Mouse (Mus musculus) brain, embryonic 14.5 days (tissue): ENCODE results near the gene Mdc1. TPM values are rescaled to one million over a fixed set of nuclear protein-coding genes. Genes with fewer than 3 reads are reported as not detected.

ENCODE experiments used
- DNase-seq: peaks from one replicate; pipeline ENCODE4 v3.0.0-alpha.2; 2011; ENCODE audit warnings: low read depth
- CTCF ChIP-seq: fragments of 200-500 bp; IDR thresholded peaks from 2 replicates; pipeline ENCODE4 v1.5.1; 2012; ENCODE audit warnings: inconsistent platforms, mild to moderate bottlenecking, moderate library complexity, borderline replicate concordance; ENCODE audit not compliant: insufficient read depth, insufficient read length; ENCODE audit errors: extremely low read depth
- POLR2A ChIP-seq: fragments of 200-500 bp; IDR thresholded peaks from 2 replicates; pipeline ENCODE4 v1.6.1; 2012; ENCODE audit warnings: mild to moderate bottlenecking, inconsistent platforms, borderline replicate concordance; ENCODE audit not compliant: poor library complexity, insufficient read depth, insufficient read length, severe bottlenecking; ENCODE audit errors: extremely low read depth
- polyA plus RNA-seq: library from polyadenylated mRNA; depleted of rRNA; stranded (reverse); fragments of >200 nt; gene quantifications from 2 replicates; pipeline ENCODE4 v1.2.3, GENCODE M21; 2012

Gene Mdc1
- polyA plus RNA-seq, 1 experiment = 23.7 TPM

DNA sequence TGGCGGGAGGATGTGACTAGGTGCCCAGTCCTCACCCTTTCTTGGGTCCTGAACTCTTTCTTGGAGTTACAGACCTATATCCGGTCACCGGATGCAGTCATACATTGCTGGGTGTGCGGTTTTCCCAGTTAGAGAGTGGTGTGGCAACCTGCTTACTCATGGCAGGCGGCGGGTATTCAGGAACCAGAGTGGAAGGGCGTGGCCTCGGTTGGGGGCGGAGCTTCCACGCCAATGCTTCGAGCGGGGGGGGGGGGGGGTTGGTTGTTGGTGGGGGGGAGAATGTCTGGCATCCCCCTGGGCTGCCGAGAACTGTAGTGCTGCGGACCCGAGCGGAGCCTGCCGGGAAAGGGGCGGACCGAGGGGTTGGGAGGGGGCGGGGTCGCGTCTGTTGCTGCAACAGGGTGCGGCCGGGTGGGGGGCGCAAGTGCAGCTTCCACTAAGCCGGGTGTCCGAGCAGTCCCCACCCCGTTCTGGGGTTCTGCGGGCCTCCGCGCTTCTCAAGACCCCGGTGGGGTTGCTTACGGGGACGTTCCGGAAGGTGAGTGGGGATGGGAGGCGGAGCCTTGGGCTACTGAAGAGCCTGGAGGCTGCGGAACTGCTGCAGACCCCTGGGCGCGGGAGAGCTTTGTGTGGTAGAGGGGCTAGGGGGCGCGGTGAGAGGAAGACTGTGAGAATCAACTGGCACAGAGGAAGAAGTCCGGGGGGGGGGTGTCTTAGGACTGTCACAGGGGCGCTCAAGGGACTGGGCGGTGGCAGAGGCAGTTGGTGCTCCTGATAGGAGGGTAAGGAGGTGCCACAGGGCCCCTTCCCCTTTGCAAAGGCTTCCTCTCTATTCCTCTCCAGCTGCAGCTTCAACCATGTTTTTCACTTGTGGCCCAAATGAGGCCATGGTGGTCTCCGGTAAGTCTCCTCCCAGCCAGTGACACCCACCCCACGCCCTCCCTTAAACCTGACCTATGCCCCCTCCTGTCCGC, 18.1 kb upstream of the Mdc1 start, which contains the start of gene Flot1:
Flot1 (plus strand) TSS at position 267 of the 974 bp plus-strand sequence.
- TF ChIP-seq CTCF (no peak), POLR2A (peak; percentile 15; the same call in 1 of the 2 replicates)
- peak; percentile 94 for DNase-seq

GRCm38 (mm10) chr17:35824402-35824801, 16.9 kb upstream of the Mdc1 start:
- TF ChIP-seq CTCF (peak; percentile 15; the same call in 1 of the 2 replicates), POLR2A (no peak)
- DNase-seq = no peak

DNA sequence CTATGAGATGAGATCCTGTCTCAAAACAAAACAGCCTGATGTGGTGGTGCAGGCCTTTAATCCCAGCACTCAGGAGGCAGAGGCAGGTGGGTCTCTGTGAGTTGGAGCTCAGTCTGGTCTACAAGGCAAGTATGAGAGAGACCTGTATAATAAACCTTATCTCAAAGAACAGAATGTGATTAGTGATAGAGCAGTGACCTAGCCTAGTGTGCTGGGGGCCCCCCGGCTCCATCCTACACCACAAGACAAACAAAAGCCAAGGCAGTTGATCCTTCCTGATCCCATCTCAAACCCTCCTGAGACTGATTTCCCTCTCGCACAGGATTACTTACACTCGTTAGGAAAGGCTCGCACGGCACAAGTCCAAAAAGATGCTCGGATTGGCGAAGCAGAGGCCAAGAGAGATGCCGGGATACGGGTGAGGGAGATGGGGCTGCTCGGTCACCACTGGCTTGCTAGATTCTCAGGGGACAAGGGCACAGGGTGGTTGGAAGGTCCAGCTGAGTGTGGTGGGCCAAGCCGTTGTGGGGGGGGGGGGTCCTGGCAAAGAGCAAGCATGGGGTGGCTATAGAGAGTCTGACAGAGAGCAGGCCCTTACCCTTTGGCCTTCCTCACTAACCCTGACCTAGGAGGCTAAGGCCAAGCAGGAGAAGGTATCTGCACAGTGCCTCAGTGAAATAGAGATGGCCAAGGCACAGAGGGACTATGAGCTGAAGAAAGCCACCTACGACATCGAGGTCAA, 16.0 kb upstream of the Mdc1 start:
- no peak for DNase-seq
- TF ChIP-seq CTCF (no peak), POLR2A (no peak)

DNA sequence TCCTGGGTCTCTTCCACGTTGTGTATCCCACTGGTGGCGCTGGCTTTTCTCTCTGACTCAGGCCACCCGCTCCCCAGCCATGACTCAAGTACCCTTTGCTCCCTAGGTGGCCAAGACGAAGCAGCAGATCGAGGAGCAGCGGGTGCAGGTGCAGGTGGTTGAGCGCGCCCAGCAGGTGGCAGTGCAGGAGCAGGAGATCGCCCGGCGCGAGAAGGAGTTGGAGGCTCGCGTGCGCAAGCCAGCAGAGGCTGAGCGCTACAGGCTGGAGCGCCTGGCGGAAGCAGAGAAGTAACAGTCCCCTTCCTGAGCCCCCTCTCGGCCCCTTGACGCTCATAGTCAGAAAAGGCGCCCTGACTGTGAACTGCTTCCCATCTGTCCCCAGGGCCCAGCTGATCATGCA, 11.6 kb upstream of the Mdc1 start:
- DNase-seq = peak; percentile 89
- peak; percentile 89 for TF ChIP-seq CTCF
- TF ChIP-seq POLR2A = no peak

GRCm38 (mm10) chr17:35832400-35833238, 8.7 kb upstream of the Mdc1 start:
- DNase-seq = no peak
- TF ChIP-seq POLR2A (no peak), CTCF (no peak)

DNA sequence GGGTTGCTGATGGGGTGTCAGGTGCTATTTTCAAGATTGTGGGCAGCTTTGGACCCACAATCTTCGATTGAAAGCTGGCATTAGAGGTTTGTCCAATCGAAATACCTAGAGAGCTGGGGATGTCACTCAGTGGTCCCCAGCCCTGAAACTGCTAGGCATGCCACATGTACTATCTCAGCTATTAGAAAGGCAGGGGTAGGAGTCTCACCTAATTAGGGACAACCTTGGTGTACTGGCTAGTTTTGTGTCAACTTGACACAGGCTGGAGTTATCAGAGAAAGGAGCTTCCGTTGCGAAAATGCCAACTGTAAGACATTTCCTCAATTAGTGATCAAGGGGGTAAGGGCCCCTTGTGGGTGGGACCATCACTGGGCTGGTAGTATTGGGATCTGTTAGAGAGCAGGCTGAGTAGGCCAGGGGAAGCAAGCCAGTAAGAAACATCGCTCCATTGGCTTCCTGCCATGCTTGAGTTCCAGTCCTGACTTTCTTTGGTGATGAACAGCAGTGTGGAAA, 8.0 kb upstream of the Mdc1 start:
- TF ChIP-seq POLR2A (no peak), CTCF (no peak)
- no peak for DNase-seq

- TF ChIP-seq POLR2A (no peak), CTCF (no peak)
- DNase-seq = no peak
Observed at GRCm38 (mm10) chr17:35833894-35834293, 7.4 kb upstream of the Mdc1 start.

DNA sequence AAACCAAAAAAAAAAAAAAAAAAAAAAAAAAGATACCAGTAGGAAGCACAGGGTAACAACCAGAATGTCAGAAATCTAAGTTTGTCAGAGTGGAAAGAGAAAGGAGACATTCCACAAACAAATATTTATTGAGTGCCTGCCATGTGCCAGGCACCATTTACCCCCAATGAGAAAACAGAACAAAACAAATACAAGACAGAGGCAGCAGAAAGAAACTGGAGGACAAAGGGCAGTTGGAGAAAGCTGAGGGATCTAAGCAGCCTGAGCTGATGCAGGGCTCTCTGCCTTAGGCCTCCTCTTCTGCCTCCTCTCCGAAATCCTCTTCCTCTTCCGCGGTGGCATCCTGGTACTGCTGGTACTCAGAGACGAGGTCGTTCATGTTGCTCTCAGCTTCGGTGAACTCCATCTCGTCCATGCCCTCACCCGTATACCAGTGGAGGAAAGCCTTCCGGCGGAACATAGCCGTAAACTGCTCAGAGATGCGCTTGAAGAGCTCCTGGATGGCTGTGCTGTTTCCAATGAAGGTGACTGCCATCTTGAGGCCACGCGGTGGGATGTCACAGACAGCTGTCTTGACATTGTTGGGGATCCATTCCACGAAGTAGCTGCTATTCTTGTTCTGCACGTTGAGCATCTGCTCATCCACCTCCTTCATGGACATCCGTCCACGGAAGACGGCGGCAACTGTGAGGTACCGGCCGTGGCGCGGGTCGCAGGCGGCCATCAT, 6.5 kb upstream of the Mdc1 start:
- TF ChIP-seq CTCF (peak; percentile 7; the same call in 1 of the 2 replicates), POLR2A (no peak)
- DNase-seq = peak; percentile 41

- no peak for DNase-seq
- TF ChIP-seq CTCF (no peak), POLR2A (no peak)
Observed at GRCm38 (mm10) chr17:35835424-35836140, 5.7 kb upstream of the Mdc1 start.
